Mouse (Mus musculus): ENCODE results near the gene Adprhl2. TPM values are rescaled to one million over a fixed set of nuclear protein-coding genes. Genes with fewer than 3 reads are reported as not detected.

Gene Adprhl2
- 37.0 and 51.8 TPM in 2 replicates for polyA plus RNA-seq (2012; ENCODE audit: low replicate concordance)

GRCm38 (mm10) chr4:126321111-126321853, at the start of gene Adprhl2:
Adprhl2 (minus strand) TSS chr4:126321703.

GRCm38 (mm10) chr4:126325281-126325861, 3.9 kb upstream of the Adprhl2 start, which contains the start of gene Tekt2:
Tekt2 (minus strand) TSS chr4:126325688.

GRCm38 (mm10) chr4:126286492-126286891, 35.0 kb downstream of the Adprhl2 start, which contains the start of gene Col8a2:
Col8a2 (plus strand) TSS chr4:126286793.

Other genes with a start within 250 kb of the Adprhl2 start
- 2.6 and 8.6 TPM in 2 replicates for gene Lsm10, start 225.1 kb downstream of the Adprhl2 start, polyA plus RNA-seq (2012; ENCODE audit: low replicate concordance)
- gene Stk40, start 217.7 kb downstream of the Adprhl2 start, polyA plus RNA-seq (2012; ENCODE audit: low replicate concordance): 69.8 and 110 TPM in 2 replicates
- gene Eva1b, start 174.0 kb downstream of the Adprhl2 start, polyA plus RNA-seq (2012; ENCODE audit: low replicate concordance): 8.7 and 14.3 TPM in 2 replicates
- 0.33 TPM in 1 of 2 replicates, not detected in the other for gene Sh3d21, start 158.2 kb downstream of the Adprhl2 start, polyA plus RNA-seq (2012; ENCODE audit: low replicate concordance)
- gene Thrap3, start 118.9 kb downstream of the Adprhl2 start, polyA plus RNA-seq (2012; ENCODE audit: low replicate concordance): 97.4 and 151 TPM in 2 replicates
- gene Map7d1, start 65.4 kb downstream of the Adprhl2 start, polyA plus RNA-seq (2012; ENCODE audit: low replicate concordance): 78.1 and 183 TPM in 2 replicates
- 15.2 and 15.3 TPM in 2 replicates for gene Trappc3, start 59.4 kb downstream of the Adprhl2 start, polyA plus RNA-seq (2012; ENCODE audit: low replicate concordance)
- 0.09 and 0.26 TPM in 2 replicates for gene Col8a2, start 34.9 kb downstream of the Adprhl2 start, polyA plus RNA-seq (2012; ENCODE audit: low replicate concordance)
- not detected in 2 replicates for gene Tekt2, start 4.0 kb upstream of the Adprhl2 start, polyA plus RNA-seq (2012; ENCODE audit: low replicate concordance)
- gene Ago3, start 107.9 kb upstream of the Adprhl2 start, polyA plus RNA-seq (2012; ENCODE audit: low replicate concordance): 2.7 and 11.1 TPM in 2 replicates
- gene Ago1, start 146.9 kb upstream of the Adprhl2 start, polyA plus RNA-seq (2012; ENCODE audit: low replicate concordance): 4.0 and 9.3 TPM in 2 replicates
- gene Ago4, start 211.8 kb upstream of the Adprhl2 start, polyA plus RNA-seq (2012; ENCODE audit: low replicate concordance): 0.18 and 0.22 TPM in 2 replicates
- 1.8 and 7.6 TPM in 2 replicates for gene Clspn, start 235.2 kb upstream of the Adprhl2 start, polyA plus RNA-seq (2012; ENCODE audit: low replicate concordance)